Mouse (Mus musculus) layer of hippocampus, adult 2 months (tissue): ENCODE results near the gene Atxn1. TPM values are rescaled to one million over a fixed set of nuclear protein-coding genes. Genes with fewer than 3 reads are reported as not detected.

Experiments used
- DNase-seq, 2 experiments: peaks; one replicate each; pipeline ENCODE4 v3.0.0; 2022; ENCODE audit warnings: low spot score in 2 of 2
- H3K27ac ChIP-seq: fragments of 200-600 bp; 2 replicates; pipeline ENCODE4 v1.8.1; 2022
- H3K4me3 ChIP-seq: fragments of 200-600 bp; 2 replicates; pipeline ENCODE4 v1.8.1; 2022; ENCODE audit warnings: mild to moderate bottlenecking
- CTCF ChIP-seq: fragments of 200-600 bp; conservative IDR thresholded peaks from 2 replicates; pipeline ENCODE4 v1.8.1; 2022; ENCODE audit warnings: antibody characterized with exemption, mild to moderate bottlenecking, moderate library complexity
- total RNA-seq, 2 experiments: library from RNA; stranded (reverse); gene quantifications; 2 replicates each; pipeline ENCODE4 v1.2.3; 2021

The Atxn1 gene
- total RNA-seq, 2 experiments from 2014 or later, result 128 to 131 TPM

- no peak for TF ChIP-seq CTCF
- no peak for DNase-seq
- H3K27ac ChIP-seq, result no peak overlapping the region
- H3K4me3 ChIP-seq, result no peak overlapping the region
Observed at GRCm38 (mm10) chr13:45874196-45874595, 90.6 kb downstream of the Atxn1 start.

- Histone ChIP-seq H3K4me3 (no peak overlapping the region), H3K27ac (no peak overlapping the region)
- no peak for TF ChIP-seq CTCF
- no peak for DNase-seq
Observed at GRCm38 (mm10) chr13:45872966-45873365, 91.8 kb downstream of the Atxn1 start.

- DNase-seq, result no peak
- no peak for TF ChIP-seq CTCF
- Histone ChIP-seq H3K4me3 (no peak overlapping the region), H3K27ac (peak overlapping the region; percentile 59; the same call in 1 of the 2 replicates)
Observed at GRCm38 (mm10) chr13:45872041-45872746, 92.6 kb downstream of the Atxn1 start.

- Histone ChIP-seq H3K27ac (0 out of 2 replicates have a peak overlapping the region, but pooled peaks have one; percentile 59), H3K4me3 (no peak overlapping the region)
- DNase-seq, result no peak
- no peak for TF ChIP-seq CTCF
Observed at GRCm38 (mm10) chr13:45871554-45871953, 93.3 kb downstream of the Atxn1 start.

- H3K4me3 ChIP-seq, result no peak overlapping the region
- TF ChIP-seq CTCF, result no peak
- H3K27ac ChIP-seq, result no peak overlapping the region
- no peak for DNase-seq
Observed at GRCm38 (mm10) chr13:45868886-45869285, 95.9 kb downstream of the Atxn1 start.

GRCm38 (mm10) chr13:45867273-45867672 lies 97.5 kb downstream of the Atxn1 start:
- DNase-seq, result peak in 1 of 2 experiments; percentile 38

GRCm38 (mm10) chr13:45866615-45867245 lies 98.1 kb downstream of the Atxn1 start:
- TF ChIP-seq CTCF, result no peak
- H3K27ac ChIP-seq, result no peak overlapping the region
- no peak for DNase-seq
- no peak overlapping the region for H3K4me3 ChIP-seq

More at GRCm38 (mm10) chr13:45867273-45867672, 97.5 kb downstream of the Atxn1 start:
- Histone ChIP-seq H3K27ac (no peak overlapping the region), H3K4me3 (no peak overlapping the region)
- TF ChIP-seq CTCF, result no peak

- TF ChIP-seq CTCF, result no peak
- no peak overlapping the region for H3K27ac ChIP-seq
- DNase-seq, result no peak
- H3K4me3 ChIP-seq, result no peak overlapping the region
Observed at GRCm38 (mm10) chr13:45865620-45866019, 99.2 kb downstream of the Atxn1 start.

GRCm38 (mm10) chr13:45863779-45864178 lies 101.0 kb downstream of the Atxn1 start:
- no peak for DNase-seq
- Histone ChIP-seq H3K4me3 (no peak overlapping the region), H3K27ac (no peak overlapping the region)
- no peak for TF ChIP-seq CTCF

GRCm38 (mm10) chr13:45861885-45862605 lies 102.8 kb downstream of the Atxn1 start:
- no peak for TF ChIP-seq CTCF
- no peak overlapping the region for H3K4me3 ChIP-seq
- DNase-seq, result no peak
- H3K27ac ChIP-seq, result no peak overlapping the region

GRCm38 (mm10) chr13:45861098-45861580 lies 103.7 kb downstream of the Atxn1 start:
- H3K27ac ChIP-seq, result no peak overlapping the region
- TF ChIP-seq CTCF, result no peak
- no peak overlapping the region for H3K4me3 ChIP-seq
- no peak for DNase-seq

GRCm38 (mm10) chr13:45859081-45859709 lies 105.6 kb downstream of the Atxn1 start:
- no peak overlapping the region for H3K27ac ChIP-seq
- no peak for TF ChIP-seq CTCF
- H3K4me3 ChIP-seq, result no peak overlapping the region
- no peak for DNase-seq

GRCm38 (mm10) chr13:45857416-45857815 lies 107.4 kb downstream of the Atxn1 start:
- H3K4me3 ChIP-seq, result no peak overlapping the region
- no peak for TF ChIP-seq CTCF
- no peak for DNase-seq

More at GRCm38 (mm10) chr13:45857416-45857815, 107.4 kb downstream of the Atxn1 start:
- no peak overlapping the region for H3K27ac ChIP-seq
